In the genomic region with DNA sequence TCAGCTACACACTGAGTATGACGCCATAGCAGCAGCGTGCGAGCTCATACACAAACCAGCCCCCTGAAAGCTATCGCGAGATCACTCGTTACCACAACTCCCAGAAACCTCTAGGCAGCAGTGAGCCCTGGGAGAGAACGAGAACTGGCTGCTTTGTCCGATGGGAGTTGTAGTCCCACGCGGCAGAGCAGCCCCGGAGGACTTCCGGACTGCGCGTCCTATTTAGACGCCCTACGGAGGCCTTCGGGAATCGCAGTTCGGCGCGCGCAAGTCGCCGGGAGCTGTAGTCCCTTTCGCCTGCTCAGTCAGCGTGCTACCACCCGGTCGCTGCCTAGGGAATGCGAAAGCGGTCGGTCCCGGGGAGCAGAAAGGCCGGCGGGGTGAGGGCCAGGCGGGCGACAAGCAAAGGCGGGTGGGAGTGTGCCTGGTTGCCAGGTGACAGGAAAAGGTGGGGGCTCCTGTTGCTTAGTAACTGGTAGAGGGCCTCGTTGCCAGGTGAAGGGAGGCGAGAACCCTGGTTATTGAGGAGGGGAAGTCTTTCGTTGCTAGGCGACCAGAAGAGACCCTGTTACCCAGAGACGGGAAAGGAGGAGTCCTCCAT, we compare ENCODE assay signal across 8 mouse cellular contexts. TPM values are rescaled to one million over a fixed set of nuclear protein-coding genes. Genes with fewer than 3 reads are reported as not detected.
DNase-seq lines count a peak whose midpoint lies in the region; ATAC-seq and TF ChIP-seq lines count a peak whose summit lies in the region.

A gene (plus strand): TSS at position 170 of the 601 bp plus-strand sequence.

- peak within 1 kb of the TSS; percentile 94 for H3K27ac ChIP-seq in forebrain, embryonic 16.5 days (ENCODE audit: low read length)
- peak within 1 kb of the TSS; percentile 96 for H3K27ac ChIP-seq in layer of hippocampus, adult 2 months
- peak within 1 kb of the TSS; percentile 66 for H3K27ac ChIP-seq in lung, embryonic 14.5 days (ENCODE audit: low read depth)
- peak within 1 kb of the TSS; percentile 71 for H3K27ac ChIP-seq in olfactory bulb, adult 2 months (ENCODE audit: insufficient read depth, low read depth, low read length)
- no peak within 1 kb of the TSS for H3K27ac ChIP-seq in thymus, adult 2 months (ENCODE audit: control insufficient read depth, insufficient read depth, low read length)

- peaks cover 69% of the 10 kb centered on the region for H3K4me1 ChIP-seq in G1E (ENCODE audit: insufficient read depth, low read depth, low read length)
- H3K4me1 ChIP-seq in forebrain, embryonic 16.5 days (replicated peaks; ENCODE audit: control insufficient read depth, insufficient read depth, low read length) = peaks cover 41% of the 10 kb centered on the region
- peaks cover 18% of the 10 kb centered on the region for H3K4me1 ChIP-seq in lung, embryonic 14.5 days (ENCODE audit: insufficient read depth)
- H3K4me1 ChIP-seq in olfactory bulb, adult 2 months (ENCODE audit: control insufficient read depth, insufficient read depth, low read length) = peaks cover 44% of the 10 kb centered on the region
- peaks cover 10% of the 10 kb centered on the region for H3K4me1 ChIP-seq in thymus, adult 2 months (replicated peaks; ENCODE audit: control insufficient read depth, insufficient read depth, low read length)

- intact Hi-C loops in heart, postnatal 36 days (cut with DNase I) = loop anchor here (2.0 to 10.0 kb wide), 4 partner anchors 27 to 1153 kb away; a partner anchor contains a TSS

- DNase-seq in G1E (ENCODE audit: low spot score) = peak; percentile 98
- peak; percentile 92 to 97 for DNase-seq in cerebellum, adult 18-20 months
- peak; percentile 88 to 92 for DNase-seq in heart, postnatal 36 days
- DNase-seq in layer of hippocampus, adult 2 months (ENCODE audit: low spot score in 2 of 2) = peak; percentile 93 to 98
- DNase-seq in lung, embryonic 14.5 days = peak; percentile 99
- DNase-seq in thymus, adult 2 months = peak; percentile 89

- ATAC-seq in G1E (ENCODE audit: extremely low read depth, insufficient number of reproducible peaks, low FRiP score, poor library complexity, severe bottlenecking) = peak; percentile 94
- ATAC-seq in forebrain, embryonic 16.5 days = peak; percentile 95
- ATAC-seq in lung, embryonic 14.5 days (ENCODE audit: insufficient read depth) = peak; percentile 94

- WGBS in forebrain, embryonic 16.5 days = under 1% methylated on average over 42 of the region's 42 CpGs
- under 1% methylated on average over 42 of the region's 42 CpGs for WGBS in lung, embryonic 14.5 days
- WGBS in olfactory bulb, adult 2 months = under 1% methylated on average over 42 of the region's 42 CpGs
- under 1% methylated on average over 42 of the region's 42 CpGs for WGBS in thymus, adult 2 months

- TF ChIP-seq CTCF in G1E (IDR thresholded peaks at IDR 0.05; ENCODE audit: low read depth, low read length) = no peak
- 0 out of 2 replicates have a peak, but pooled peaks have one; percentile 29 for TF ChIP-seq CTCF in layer of hippocampus, adult 2 months (conservative IDR thresholded peaks at IDR 0.05)
- TF ChIP-seq CTCF in lung, embryonic 14.5 days (IDR thresholded peaks at IDR 0.05; ENCODE audit: low read depth) = no peak
- TF ChIP-seq CTCF in olfactory bulb, adult 2 months (IDR thresholded peaks at IDR 0.05; ENCODE audit: insufficient read depth, low read depth, low read length) = no peak
- 0 out of 2 replicates have a peak, but pooled peaks have one; percentile 47 for TF ChIP-seq CTCF in thymus, adult 2 months (IDR thresholded peaks at IDR 0.05; ENCODE audit: borderline replicate concordance, control insufficient read depth, extremely low read depth, insufficient read depth, low read length, poor library complexity)

- peak within 1 kb of the TSS; percentile 79 for H3K4me3 ChIP-seq in G1E (ENCODE audit: low read depth, low read length)
- peak within 1 kb of the TSS; percentile 76 for H3K4me3 ChIP-seq in forebrain, embryonic 16.5 days (replicated peaks; ENCODE audit: low read length)
- H3K4me3 ChIP-seq in layer of hippocampus, adult 2 months = peak within 1 kb of the TSS; percentile 79
- H3K4me3 ChIP-seq in lung, embryonic 14.5 days (ENCODE audit: low read depth, low read length) = peak within 1 kb of the TSS; percentile 58
- peak within 1 kb of the TSS; percentile 72 for H3K4me3 ChIP-seq in olfactory bulb, adult 2 months (ENCODE audit: insufficient read depth, low read depth, low read length)
- H3K4me3 ChIP-seq in thymus, adult 2 months (ENCODE audit: control insufficient read depth, insufficient read depth, low read length) = peak within 1 kb of the TSS; percentile 81

- TF ChIP-seq POLR2A in olfactory bulb, adult 2 months (IDR thresholded peaks at IDR 0.05; ENCODE audit: insufficient read depth, low read depth, low read length) = peak; percentile 63
- peak; percentile 40; the same call in 1 of the 2 replicates for TF ChIP-seq POLR2A in thymus, adult 2 months (IDR thresholded peaks at IDR 0.05; ENCODE audit: control insufficient read depth, extremely low read depth, insufficient read depth, low read length, poor library complexity)

- H3K4me2 ChIP-seq in forebrain, embryonic 16.5 days (ENCODE audit: low read length) = peak within 1 kb of the TSS; percentile 72
- H3K4me2 ChIP-seq in lung, embryonic 14.5 days = peak within 1 kb of the TSS; percentile 69

- H3K9me3 ChIP-seq in G1E (replicated peaks) = no peaks in the 10 kb centered on the region
- H3K9me3 ChIP-seq in forebrain, embryonic 16.5 days (ENCODE audit: control insufficient read depth, low read length) = no peaks in the 10 kb centered on the region
- H3K9me3 ChIP-seq in lung, embryonic 14.5 days (ENCODE audit: low read depth, low read length) = no peaks in the 10 kb centered on the region

- peaks cover 5% of the 10 kb centered on the region; the same call in 1 of the 2 replicates for H3K27me3 ChIP-seq in G1E (ENCODE audit: insufficient read depth, low read length)
- no peaks in the 10 kb centered on the region for H3K27me3 ChIP-seq in forebrain, embryonic 16.5 days (replicated peaks; ENCODE audit: control insufficient read depth, insufficient read depth, low read length)
- H3K27me3 ChIP-seq in lung, embryonic 14.5 days (ENCODE audit: insufficient read depth, low read length) = peaks cover 17% of the 10 kb centered on the region
- H3K27me3 ChIP-seq in thymus, adult 2 months (ENCODE audit: control insufficient read depth, insufficient read depth, low read length) = no peaks in the 10 kb centered on the region; the same call in 1 of the 2 replicates

- H3K36me3 ChIP-seq in G1E (replicated peaks) = peaks cover 37% of the 10 kb centered on the region
- peaks cover 7% of the 10 kb centered on the region; the same call in 1 of the 2 replicates for H3K36me3 ChIP-seq in forebrain, embryonic 16.5 days (ENCODE audit: control insufficient read depth, insufficient read depth)
- H3K36me3 ChIP-seq in lung, embryonic 14.5 days (ENCODE audit: insufficient read depth) = no peaks in the 10 kb centered on the region
- no peaks in the 10 kb centered on the region for H3K36me3 ChIP-seq in thymus, adult 2 months (ENCODE audit: control insufficient read depth, insufficient read depth, low read length)

- H3K9ac ChIP-seq in forebrain, embryonic 16.5 days (replicated peaks; ENCODE audit: low read depth, low read length) = peak within 1 kb of the TSS; percentile 76
- H3K9ac ChIP-seq in lung, embryonic 14.5 days = peak within 1 kb of the TSS; percentile 59

RNA-seq across cellular contexts. Expression of the gene that starts here (rescaled TPM):
- 48.5 and 55.0 TPM in 2 replicates for total RNA-seq in G1E (2014; fragmentation: Nextera tagmentation)
- total RNA-seq in G1E (2017) = 22.1 and 27.2 TPM in 2 replicates
- 162 and 230 TPM in 2 replicates for polyA plus RNA-seq in G1E (2012)
- polyA plus RNA-seq in forebrain, embryonic 16.5 days (2015; fragmentation: Nextera tagmentation; extraction: Ambion mirVana) = 51.4 and 61.8 TPM in 2 replicates
- total RNA-seq in heart, postnatal 36 days (2021) = 100 to 1,000 TPM; 127 to 143 TPM
- total RNA-seq in layer of hippocampus, adult 2 months (2021) = 10 to 100 TPM; 91.3 to 92.0 TPM
- polyA plus RNA-seq in lung, embryonic 14.5 days (2014; fragmentation: Nextera tagmentation; extraction: Ambion mirVana) = 82.7 and 87.6 TPM in 2 replicates
- not detected in 2 replicates for polyA plus RNA-seq in olfactory bulb, adult 2 months (2012; ENCODE audit: insufficient read depth, insufficient read length, low replicate concordance, missing spikeins)
- polyA plus RNA-seq in thymus, adult 2 months (2012; rRNA removed) = 107 and 142 TPM in 2 replicates

Comparison
In these comparisons a context has a peak if more than half of its experiments do, and no peak if none do; other contexts are left out.
1. CTCF ChIP-seq: peak in layer of hippocampus, adult 2 months (single experiment) and thymus, adult 2 months (single experiment); none in G1E (single experiment), lung, embryonic 14.5 days (single experiment) and olfactory bulb, adult 2 months (single experiment).
2. Peak in every context shown above with its lines, with median percentiles within 50 percentile points of each other: ATAC-seq, DNase-seq and H3K4me3 ChIP-seq.